Comparison of ENCODE assay signal across 9 mouse cellular contexts in genomic region chr7:15914252-15914651, GRCm38 (mm10). TPM values are rescaled to one million over a fixed set of nuclear protein-coding genes. Genes with fewer than 3 reads are reported as not detected.
A peak's percentile ranks its signal among the peaks of the same experiment; 100 is the strongest.
DNase-seq lines count a peak whose midpoint lies in the region; ATAC-seq and TF ChIP-seq lines count a peak whose summit lies in the region.
"Had no signal": no experiment of that assay in that cellular context is flagged by ENCODE, and none has a peak within 500 bp of the region (broad histone marks: within the 10 kb centered on the region; RNA-seq: fewer than 3 reads in every experiment).

No protein-coding gene starts in this region.

- no peak overlapping the region for H3K4me3 ChIP-seq in kidney, adult 2 months (ENCODE audit: insufficient read depth, low read depth, low read length)
- no peak overlapping the region for H3K4me3 ChIP-seq in E14TG2a.4 (replicated peaks; ENCODE audit: low read length)
- H3K4me3 ChIP-seq in liver, postnatal 0 days (ENCODE audit: low read depth, low read length): no peak overlapping the region

- TF ChIP-seq EP300 in liver, postnatal 0 days (IDR thresholded peaks at IDR 0.05; ENCODE audit: low read depth): no peak

- H3K4me1 ChIP-seq in kidney, adult 2 months (ENCODE audit: control insufficient read depth, insufficient read depth, low read length): no peaks in the 10 kb centered on the region
- H3K4me1 ChIP-seq in E14TG2a.4 (replicated peaks; ENCODE audit: low read depth, low read length): peaks cover 14% of the 10 kb centered on the region
- H3K4me1 ChIP-seq in liver, postnatal 0 days (ENCODE audit: insufficient read depth): no peaks in the 10 kb centered on the region

- H3K4me2 ChIP-seq in liver, postnatal 0 days (ENCODE audit: low read depth, low read length): no peak overlapping the region

- H3K27ac ChIP-seq in kidney, adult 2 months (ENCODE audit: insufficient read depth, low read depth, low read length): no peak overlapping the region
- no peak overlapping the region for H3K27ac ChIP-seq in liver, postnatal 0 days (ENCODE audit: low read depth)

- H3K36me3 ChIP-seq in kidney, adult 2 months (ENCODE audit: control insufficient read depth, insufficient read depth, low read length): no peaks in the 10 kb centered on the region
- H3K36me3 ChIP-seq in E14TG2a.4 (ENCODE audit: insufficient read depth, low read length): peaks cover 29% of the 10 kb centered on the region
- H3K36me3 ChIP-seq in liver, postnatal 0 days (replicated peaks; ENCODE audit: insufficient read depth, low read length): peaks cover 9% of the 10 kb centered on the region; the same call in 1 of the 2 replicates

- peak; percentile 34 to 39 for DNase-seq in adrenal gland, adult 18-20 months (ENCODE audit: low spot score in 2 of 2)
- no peak for DNase-seq in adrenal gland, postnatal 4 days (ENCODE audit: low spot score in 2 of 2)
- DNase-seq in kidney, adult 2 months: peak; percentile 21
- DNase-seq in kidney, adult 11 months: no peak
- DNase-seq in embryo, embryonic 10.5 days (ENCODE audit: low spot score): peak; percentile 70
- DNase-seq in liver, postnatal 0 days: peak; percentile 50
- DNase-seq in spleen, postnatal 10 days (ENCODE audit: low spot score in 2 of 2): peak; percentile 35 to 67

- H3K9ac ChIP-seq in liver, postnatal 0 days (replicated peaks): no peak overlapping the region

- TF ChIP-seq POLR2A in kidney, adult 2 months (IDR thresholded peaks at IDR 0.05; ENCODE audit: low read depth, low read length): no peak

- no peak for ATAC-seq in liver, postnatal 0 days

- peak; percentile 60 for TF ChIP-seq CTCF in kidney, adult 2 months (conservative IDR thresholded peaks at IDR 0.05; ENCODE audit: insufficient read depth, insufficient read length, low read depth, low read length)
- peak; percentile 100 for TF ChIP-seq CTCF in E14TG2a.4 (conservative IDR thresholded peaks at IDR 0.05; ENCODE audit: low read length)
- TF ChIP-seq CTCF in liver, postnatal 0 days (IDR thresholded peaks at IDR 0.05; ENCODE audit: low read depth): peak; percentile 78

- H3K9me3 ChIP-seq in E14TG2a.4 (ENCODE audit: low read length): no peaks in the 10 kb centered on the region
- no peaks in the 10 kb centered on the region for H3K9me3 ChIP-seq in liver, postnatal 0 days (ENCODE audit: low read length)

- no peaks in the 10 kb centered on the region for H3K27me3 ChIP-seq in kidney, adult 2 months (replicated peaks; ENCODE audit: control insufficient read depth, insufficient read depth, low read length)
- H3K27me3 ChIP-seq in E14TG2a.4 (ENCODE audit: insufficient read depth, low read length): no peaks in the 10 kb centered on the region
- no peaks in the 10 kb centered on the region for H3K27me3 ChIP-seq in liver, postnatal 0 days (ENCODE audit: insufficient read depth, low read length)

- 20% methylated on average over 2 of the region's 2 CpGs for WGBS in kidney, adult 2 months
- WGBS in liver, postnatal 0 days (ENCODE audit: insufficient replicate concordance): 24% methylated on average over 2 of the region's 2 CpGs

RNA-seq across cellular contexts. Expression of gene Selenow, which starts 8.0 kb away (rescaled TPM):
- total RNA-seq in adrenal gland, adult 18-20 months (2021): 100 to 1,000 TPM; 179 to 265 TPM
- total RNA-seq in adrenal gland, postnatal 4 days (2021): 100 to 1,000 TPM; 186 to 204 TPM
- polyA plus RNA-seq in kidney, adult 2 months (2012; rRNA removed): 236 and 288 TPM in 2 replicates
- polyA plus RNA-seq in liver, postnatal 0 days (2015; fragmentation: Nextera tagmentation; extraction: Ambion mirVana): 158 and 189 TPM in 2 replicates

RNA-seq across cellular contexts. Expression of gene Nop53, which starts 31.6 kb away (rescaled TPM):
- total RNA-seq in adrenal gland, adult 18-20 months (2021): 100 to 1,000 TPM; 181 to 185 TPM
- 100 to 1,000 TPM; 238 to 243 TPM for total RNA-seq in adrenal gland, postnatal 4 days (2021)
- polyA plus RNA-seq in kidney, adult 2 months (2012; rRNA removed): 87.9 and 88.9 TPM in 2 replicates
- 82.6 and 90.6 TPM in 2 replicates for polyA plus RNA-seq in liver, postnatal 0 days (2015; fragmentation: Nextera tagmentation; extraction: Ambion mirVana)

RNA-seq across cellular contexts. Expression of gene Crxos, which starts 31.8 kb away (rescaled TPM):
- under 1 TPM in 1 of 2 experiments, not detected in 1; 0.20 TPM for total RNA-seq in adrenal gland, adult 18-20 months (2021)
- total RNA-seq in adrenal gland, postnatal 4 days (2021): under 1 TPM; 0.54 to 0.81 TPM
- not detected in 2 replicates for polyA plus RNA-seq in kidney, adult 2 months (2012; rRNA removed)
- not detected in 2 replicates for polyA plus RNA-seq in liver, postnatal 0 days (2015; fragmentation: Nextera tagmentation; extraction: Ambion mirVana)
- polyA plus RNA-seq: lung, embryonic 16.5 days had no signal

RNA-seq across cellular contexts. Expression of gene Crx, which starts 34.5 kb away (rescaled TPM):
- total RNA-seq in adrenal gland, adult 18-20 months (2021): not detected
- not detected for total RNA-seq in adrenal gland, postnatal 4 days (2021)
- polyA plus RNA-seq in kidney, adult 2 months (2012; rRNA removed): not detected in 2 replicates
- not detected in 2 replicates for polyA plus RNA-seq in liver, postnatal 0 days (2015; fragmentation: Nextera tagmentation; extraction: Ambion mirVana)
- polyA plus RNA-seq: lung, embryonic 16.5 days had no signal

RNA-seq across cellular contexts. Expression of gene Ehd2, which starts 53.1 kb away (rescaled TPM):
- total RNA-seq in adrenal gland, adult 18-20 months (2021): 100 to 1,000 TPM in 1 of 2 experiments, 10 to 100 TPM in 1; 28.7 to 121 TPM
- 10 to 100 TPM; 71.9 to 77.5 TPM for total RNA-seq in adrenal gland, postnatal 4 days (2021)
- 30.2 and 33.7 TPM in 2 replicates for polyA plus RNA-seq in kidney, adult 2 months (2012; rRNA removed)
- polyA plus RNA-seq in liver, postnatal 0 days (2015; fragmentation: Nextera tagmentation; extraction: Ambion mirVana): 1.9 and 2.7 TPM in 2 replicates

Comparison
In these comparisons a context has a peak if more than half of its experiments do, and no peak if none do; other contexts are left out.
1. DNase-seq: peak in adrenal gland, adult 18-20 months (2 of 2), kidney, adult 2 months (single experiment), embryo, embryonic 10.5 days (single experiment), liver, postnatal 0 days (single experiment) and spleen, postnatal 10 days (2 of 2); none in adrenal gland, postnatal 4 days (0 of 2) and kidney, adult 11 months (single experiment).
2. Peak in every context shown above with its lines, with median percentiles within 50 percentile points of each other: CTCF ChIP-seq.